Mouse (Mus musculus): ENCODE data around the gene Ccl4. TPM values are rescaled to one million over a fixed set of nuclear protein-coding genes. Genes with fewer than 3 reads are reported as not detected.

Ccl4 gene
- 2.1 TPM in 1 of 2 replicates, not detected in the other for total RNA-seq (2014; fragmentation: Nextera tagmentation)
- 15.2 and 26.9 TPM in 2 replicates for total RNA-seq (2017)

DNA sequence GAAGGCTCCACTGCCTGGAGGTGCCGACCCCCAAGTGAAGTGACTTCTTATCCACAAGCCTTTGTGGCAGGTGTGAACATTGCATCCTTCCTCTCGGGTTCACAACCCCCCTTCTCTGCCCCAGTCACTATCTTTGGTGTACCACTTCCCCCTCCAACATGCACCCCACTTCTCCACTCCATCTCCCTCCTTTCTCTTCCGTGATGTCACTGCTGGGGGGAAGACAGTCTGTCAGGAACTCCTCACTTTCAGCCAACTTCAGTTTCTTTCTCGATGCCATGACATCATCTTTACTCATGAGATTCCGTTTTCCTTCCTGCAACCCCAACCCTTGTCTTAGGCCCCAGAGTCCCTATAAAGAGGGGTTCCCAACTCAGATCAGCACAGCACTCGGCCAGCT lies at the start of gene Ccl4:
TSS of gene Ccl4 (plus strand) at position 381 of the 400 bp plus-strand sequence.
- ATAC-seq (replicated peaks; ENCODE audit: poor library complexity, severe bottlenecking) = peak; percentile 81

DNA sequence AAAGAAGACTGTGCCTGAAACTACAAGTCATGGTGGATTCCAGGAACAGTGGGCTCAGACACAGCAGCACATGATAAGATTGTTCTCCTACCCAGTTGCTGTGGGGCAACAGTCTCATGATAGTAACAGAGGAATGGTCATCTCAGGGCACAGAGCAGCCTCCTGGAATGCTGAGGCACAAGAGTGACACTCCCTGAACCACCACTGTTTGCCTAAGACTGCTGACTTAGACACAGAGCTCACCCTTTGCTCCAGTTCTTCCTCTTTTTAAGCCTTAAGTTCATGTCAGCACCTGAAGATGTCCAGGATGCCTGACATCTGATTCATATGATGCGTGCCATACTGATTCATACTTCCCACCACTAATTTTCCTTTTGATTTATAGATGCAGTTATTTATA lies 45.8 kb upstream of the Ccl4 start:
- peak; percentile 68 for ATAC-seq (replicated peaks; ENCODE audit: poor library complexity, severe bottlenecking)

DNA sequence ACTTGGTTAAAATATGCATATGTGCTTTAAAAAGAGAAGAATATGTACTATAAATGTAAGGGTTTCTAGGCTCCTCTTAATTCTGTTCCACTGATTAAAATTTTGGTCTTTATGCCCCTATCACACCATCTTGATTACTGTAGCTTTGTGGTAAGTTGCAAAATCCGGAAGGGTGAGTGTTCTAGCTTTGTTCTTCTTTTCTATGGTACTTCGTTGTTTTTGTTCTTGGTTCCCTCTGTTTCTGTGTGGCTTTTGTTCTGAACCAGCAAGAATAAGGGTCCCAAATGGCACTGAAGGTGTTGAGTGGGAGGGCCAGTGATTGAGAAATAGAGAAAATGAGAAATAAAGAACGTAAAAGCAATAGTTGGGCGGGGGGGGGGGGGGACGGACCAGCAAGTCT lies 44.1 kb upstream of the Ccl4 start:
- ATAC-seq (replicated peaks; ENCODE audit: poor library complexity, severe bottlenecking) = peak; percentile 79

DNA sequence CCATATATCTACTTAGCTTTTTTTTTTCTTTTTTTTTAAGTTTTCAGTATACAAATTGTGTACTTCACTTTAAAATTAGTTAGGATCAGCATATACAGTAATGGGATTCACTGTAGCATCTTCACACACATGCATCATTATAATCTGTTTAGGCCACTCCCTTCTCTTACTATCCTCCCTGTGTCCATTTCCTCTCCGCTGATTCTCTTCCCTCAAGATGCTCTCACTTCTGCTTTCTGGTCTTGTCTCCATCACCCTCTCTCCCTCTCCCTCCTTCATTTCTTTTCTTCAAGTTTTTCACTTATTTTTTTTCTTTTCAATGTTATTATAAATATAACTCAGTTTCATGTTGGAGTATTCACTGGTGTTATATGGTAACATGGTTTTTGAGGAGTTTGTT lies 43.3 kb upstream of the Ccl4 start:
- ATAC-seq (replicated peaks; ENCODE audit: poor library complexity, severe bottlenecking) = peak; percentile 79

DNA sequence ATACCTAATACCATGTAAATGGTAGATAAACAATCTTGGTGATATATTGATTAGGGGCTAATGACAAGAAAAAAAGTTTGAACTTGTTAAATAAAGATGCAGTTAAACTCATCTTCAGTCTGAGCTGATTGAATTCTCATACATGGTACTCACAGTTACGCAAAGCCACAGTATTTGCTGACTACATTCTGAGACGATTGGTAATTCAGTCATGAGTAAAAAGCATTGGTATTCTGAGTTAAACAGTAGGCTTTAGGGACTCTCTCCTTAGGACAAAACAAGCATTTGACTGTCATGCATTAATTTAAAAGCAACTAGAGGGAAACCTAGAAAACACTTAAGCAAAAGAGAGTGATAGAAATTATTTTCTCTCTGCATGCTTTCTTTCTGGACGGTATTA lies 38.8 kb upstream of the Ccl4 start:
- ATAC-seq (replicated peaks; ENCODE audit: poor library complexity, severe bottlenecking) = no peak

DNA sequence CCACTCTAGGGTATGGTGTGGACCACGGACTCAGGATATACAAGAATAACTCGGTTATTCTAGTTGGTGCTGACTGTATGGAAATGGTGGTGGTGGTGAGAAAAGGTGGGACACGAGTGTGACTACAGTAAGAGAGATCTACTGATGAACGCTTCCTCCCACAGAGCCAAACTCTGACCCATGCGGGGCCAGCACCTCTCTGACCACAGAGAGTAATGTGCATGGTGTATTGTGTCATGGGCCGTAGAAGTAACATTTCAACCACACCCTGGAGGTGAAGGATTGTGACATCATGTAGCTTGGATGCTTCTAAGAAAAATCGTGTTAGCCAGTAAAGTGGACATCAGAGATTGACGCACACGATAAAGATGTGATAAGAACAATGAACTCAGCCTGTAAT lies 33.6 kb upstream of the Ccl4 start:
- peak; percentile 80 for ATAC-seq (replicated peaks; ENCODE audit: poor library complexity, severe bottlenecking)

DNA sequence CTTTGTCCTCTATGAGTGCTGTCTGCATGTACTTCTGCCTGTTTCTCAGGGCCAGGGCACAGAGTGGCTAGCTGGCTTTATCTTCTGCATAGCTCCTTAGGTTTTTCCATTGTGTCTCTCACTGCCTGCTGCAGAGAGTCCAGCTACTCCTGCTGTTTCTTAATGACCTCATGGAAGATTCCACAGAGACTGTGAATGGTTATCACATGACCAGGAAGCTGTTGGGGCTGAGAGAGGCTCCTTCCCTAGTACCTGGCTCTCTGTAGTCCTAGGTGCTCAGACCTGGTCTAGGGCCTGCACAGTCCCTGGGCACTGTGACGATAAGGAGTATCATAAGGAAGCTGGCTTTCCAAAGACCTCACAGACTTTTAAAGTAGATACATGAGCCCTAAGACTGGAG lies 31.8 kb upstream of the Ccl4 start:
- ATAC-seq (replicated peaks; ENCODE audit: poor library complexity, severe bottlenecking) = no peak

DNA sequence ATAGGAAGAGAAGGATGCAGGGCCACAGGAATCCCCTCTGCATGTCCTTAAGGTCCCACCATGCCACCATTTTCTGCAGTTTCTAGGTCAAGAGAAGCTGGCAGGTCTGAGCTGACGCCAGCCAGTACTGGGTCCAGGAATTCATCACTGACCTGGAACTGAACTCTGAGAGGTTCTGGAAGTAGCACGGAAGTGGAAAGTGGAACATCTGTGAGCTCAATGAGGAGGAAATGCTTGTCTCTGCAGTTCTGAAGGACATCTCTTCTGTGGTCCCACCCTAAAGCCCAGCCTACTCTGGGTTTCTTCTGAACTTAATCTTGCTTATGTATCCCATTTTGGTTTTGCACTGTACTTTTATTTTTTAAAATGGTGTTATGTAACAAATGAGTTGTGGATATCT lies 31.3 kb upstream of the Ccl4 start:
- ATAC-seq (replicated peaks; ENCODE audit: poor library complexity, severe bottlenecking) = no peak

DNA sequence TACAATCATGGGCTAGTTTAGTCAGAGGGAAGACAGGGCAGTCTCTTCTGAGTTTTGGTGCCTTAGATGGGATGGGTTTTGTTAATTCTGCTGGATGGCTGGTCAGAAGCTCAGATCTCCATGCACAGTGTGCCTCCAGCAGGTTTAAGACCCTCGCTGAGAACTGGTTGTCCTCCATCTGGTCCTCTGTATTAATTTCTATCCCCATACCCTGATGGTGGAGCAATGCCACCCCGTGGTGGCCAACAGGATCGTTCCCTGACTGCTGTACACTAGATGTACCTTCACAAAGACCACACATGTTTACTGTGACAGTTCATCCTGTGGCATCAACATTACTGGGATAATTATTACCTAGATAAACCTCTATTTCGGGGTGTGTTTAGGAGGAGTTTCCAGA lies 29.6 kb upstream of the Ccl4 start:
- ATAC-seq (replicated peaks; ENCODE audit: poor library complexity, severe bottlenecking) = peak; percentile 59

DNA sequence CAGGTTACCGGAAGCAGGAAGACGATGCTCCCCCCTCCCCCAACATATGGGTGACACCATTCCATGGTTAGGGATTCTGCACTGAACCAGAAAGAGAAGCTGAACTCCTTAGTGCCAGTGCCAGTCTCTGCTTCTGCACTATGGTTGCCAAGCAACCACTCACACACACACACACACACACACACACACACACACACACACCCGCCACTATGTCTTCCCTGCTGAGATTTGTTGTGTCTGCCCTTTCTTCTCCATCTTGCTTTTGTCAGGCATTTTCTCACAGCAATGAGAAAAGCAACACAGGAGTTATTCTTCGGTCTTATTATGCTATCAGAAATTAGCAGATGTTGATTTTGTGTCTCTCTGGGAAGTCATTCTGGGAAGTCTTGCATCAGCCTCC lies 28.0 kb upstream of the Ccl4 start:
- ATAC-seq (replicated peaks; ENCODE audit: poor library complexity, severe bottlenecking) = no peak

DNA sequence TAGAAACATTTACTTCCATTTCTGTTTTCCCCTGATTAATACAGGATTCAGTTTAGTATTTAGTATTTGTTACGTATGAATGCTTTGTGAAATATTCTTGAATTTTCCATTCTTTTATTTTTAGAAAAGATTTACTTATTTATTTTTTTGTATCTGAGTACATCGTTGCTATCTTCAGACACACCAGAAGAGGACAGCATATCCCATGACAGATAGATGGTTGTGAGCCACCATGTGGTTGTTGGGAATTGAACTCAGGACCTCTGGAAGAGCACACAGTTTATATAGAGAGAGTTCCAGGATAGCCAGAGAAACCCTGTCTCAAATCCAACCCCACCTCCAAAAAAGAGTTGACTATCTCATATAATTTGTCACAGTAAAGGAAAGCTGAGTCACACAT lies 27.5 kb upstream of the Ccl4 start:
- no peak for ATAC-seq (replicated peaks; ENCODE audit: poor library complexity, severe bottlenecking)

DNA sequence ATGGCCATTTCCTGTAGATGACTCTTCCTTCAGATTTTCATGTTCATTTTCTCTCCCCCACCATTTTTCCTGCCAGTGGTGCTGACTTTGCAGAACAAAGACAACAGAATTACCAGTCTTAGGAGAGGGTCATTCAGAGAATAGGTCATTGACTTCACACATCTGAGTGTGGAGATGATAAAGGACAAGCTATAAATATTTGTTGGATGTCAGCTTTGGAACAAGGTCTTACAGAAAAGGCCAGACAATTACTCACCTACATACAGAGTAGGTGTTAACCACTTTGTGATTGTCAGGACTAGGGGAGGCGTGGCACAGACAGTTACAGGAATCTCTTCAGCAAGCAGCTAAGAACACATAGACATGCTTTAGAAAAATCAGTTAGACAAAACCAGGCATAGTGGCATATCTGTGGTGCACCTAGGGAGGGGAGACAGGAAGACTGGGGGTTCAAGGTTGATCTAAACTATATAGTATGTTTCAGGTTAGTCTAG lies 25.6 kb upstream of the Ccl4 start:
- ATAC-seq (replicated peaks; ENCODE audit: poor library complexity, severe bottlenecking) = no peak

DNA sequence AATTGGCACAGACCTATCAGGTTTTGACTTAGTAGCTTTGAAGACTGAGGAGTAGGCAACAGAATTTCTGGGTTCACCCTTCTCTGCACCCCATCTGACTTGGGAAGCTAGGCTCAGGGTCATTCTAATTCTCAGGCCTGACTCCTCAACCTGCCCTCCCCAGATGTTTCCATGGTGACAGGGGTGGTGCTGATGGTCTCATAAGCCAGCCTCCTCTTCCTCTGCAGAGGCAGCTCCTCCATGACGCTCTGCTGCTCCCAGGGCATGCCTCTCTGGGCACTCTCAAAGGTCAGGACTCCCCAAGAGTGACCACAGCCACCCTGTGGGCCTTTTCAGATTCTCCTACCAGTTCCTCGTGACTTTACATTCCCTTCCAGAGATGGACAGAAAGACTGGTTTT lies 23.4 kb upstream of the Ccl4 start:
- no peak for ATAC-seq (replicated peaks; ENCODE audit: poor library complexity, severe bottlenecking)

DNA sequence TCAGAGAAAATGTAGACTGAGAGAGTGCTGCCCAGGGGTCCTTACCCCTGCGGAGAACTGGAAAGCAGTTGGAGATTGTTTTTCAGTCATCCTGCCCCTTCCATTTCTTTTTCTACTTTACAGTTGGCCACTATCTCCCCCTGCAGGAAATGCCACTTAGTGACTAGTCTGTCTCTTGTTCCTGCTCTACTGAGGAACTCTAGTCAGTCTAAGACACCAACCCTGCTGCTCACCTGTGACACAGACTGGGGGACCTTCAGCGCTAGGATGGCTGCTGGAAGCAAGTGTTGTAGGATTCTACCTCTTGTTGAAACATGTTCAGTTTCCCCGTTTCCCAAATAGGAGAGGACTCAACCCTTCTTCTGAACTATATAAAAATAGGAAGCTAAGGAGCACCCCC lies 22.9 kb upstream of the Ccl4 start:
- ATAC-seq (replicated peaks; ENCODE audit: poor library complexity, severe bottlenecking) = peak; percentile 29

DNA sequence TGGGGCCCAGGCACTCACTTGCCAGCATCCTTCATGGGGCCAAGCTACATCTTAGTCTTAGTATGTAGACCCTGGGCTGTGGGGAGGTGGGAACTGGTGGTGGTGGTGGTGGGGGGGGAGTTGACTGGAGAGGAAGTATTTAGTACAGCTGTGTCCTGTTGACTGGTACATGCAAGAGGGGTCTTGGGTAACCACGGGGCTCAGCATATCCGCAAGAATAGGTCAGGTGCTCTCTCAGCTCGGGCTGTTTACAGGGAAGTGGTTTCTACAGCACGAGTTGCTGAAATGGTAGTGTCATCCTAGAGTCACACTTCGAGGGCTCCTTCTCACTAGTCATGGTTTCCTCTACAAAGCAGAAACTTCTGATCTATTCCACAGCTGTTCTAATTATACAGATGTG lies 22.2 kb upstream of the Ccl4 start:
- peak; percentile 92 for ATAC-seq (replicated peaks; ENCODE audit: poor library complexity, severe bottlenecking)

DNA sequence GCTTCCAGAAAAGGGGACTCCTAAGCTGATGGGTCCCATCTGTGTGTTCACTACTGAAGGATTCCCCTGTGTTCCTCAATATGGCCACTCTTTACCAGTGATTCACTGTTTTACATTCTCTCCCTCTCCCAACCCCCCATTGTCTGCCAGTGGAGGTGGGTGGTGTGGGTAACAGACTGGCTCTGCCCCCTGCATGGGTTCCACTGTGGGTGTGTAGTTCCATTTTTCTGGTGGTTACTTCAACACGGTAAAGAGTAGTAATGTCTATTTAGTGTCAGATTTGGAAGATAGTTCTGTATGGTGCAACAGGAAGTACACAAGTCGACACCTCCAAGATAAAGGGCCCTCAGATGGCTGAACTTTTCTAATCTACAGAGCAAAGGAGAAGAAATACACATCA lies 21.2 kb upstream of the Ccl4 start:
- ATAC-seq (replicated peaks; ENCODE audit: poor library complexity, severe bottlenecking) = peak; percentile 27

DNA sequence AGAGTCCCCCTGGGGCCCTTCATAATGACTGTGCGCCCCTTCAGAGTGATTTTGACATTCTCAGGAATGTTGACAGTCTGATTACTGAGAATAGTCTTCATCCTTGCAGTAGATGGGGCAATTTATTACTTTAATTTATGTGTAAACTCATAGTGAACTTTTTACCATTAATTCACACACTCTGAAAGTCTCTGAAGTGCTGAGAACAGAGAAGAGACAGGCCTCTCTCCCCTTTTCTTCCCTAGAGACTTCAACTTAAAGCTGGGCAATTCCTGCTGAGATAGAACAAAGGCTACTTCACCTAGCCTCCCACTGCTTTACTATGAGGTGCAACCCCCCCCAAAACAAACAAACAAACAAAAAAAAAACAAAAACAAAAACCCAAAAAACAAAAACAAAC lies 16.9 kb upstream of the Ccl4 start, which contains the start of gene Rpl9-ps1:
TSS of gene Rpl9-ps1 (minus strand) at position 101 of the 400 bp plus-strand sequence.
- no peak for ATAC-seq (replicated peaks; ENCODE audit: poor library complexity, severe bottlenecking)

DNA sequence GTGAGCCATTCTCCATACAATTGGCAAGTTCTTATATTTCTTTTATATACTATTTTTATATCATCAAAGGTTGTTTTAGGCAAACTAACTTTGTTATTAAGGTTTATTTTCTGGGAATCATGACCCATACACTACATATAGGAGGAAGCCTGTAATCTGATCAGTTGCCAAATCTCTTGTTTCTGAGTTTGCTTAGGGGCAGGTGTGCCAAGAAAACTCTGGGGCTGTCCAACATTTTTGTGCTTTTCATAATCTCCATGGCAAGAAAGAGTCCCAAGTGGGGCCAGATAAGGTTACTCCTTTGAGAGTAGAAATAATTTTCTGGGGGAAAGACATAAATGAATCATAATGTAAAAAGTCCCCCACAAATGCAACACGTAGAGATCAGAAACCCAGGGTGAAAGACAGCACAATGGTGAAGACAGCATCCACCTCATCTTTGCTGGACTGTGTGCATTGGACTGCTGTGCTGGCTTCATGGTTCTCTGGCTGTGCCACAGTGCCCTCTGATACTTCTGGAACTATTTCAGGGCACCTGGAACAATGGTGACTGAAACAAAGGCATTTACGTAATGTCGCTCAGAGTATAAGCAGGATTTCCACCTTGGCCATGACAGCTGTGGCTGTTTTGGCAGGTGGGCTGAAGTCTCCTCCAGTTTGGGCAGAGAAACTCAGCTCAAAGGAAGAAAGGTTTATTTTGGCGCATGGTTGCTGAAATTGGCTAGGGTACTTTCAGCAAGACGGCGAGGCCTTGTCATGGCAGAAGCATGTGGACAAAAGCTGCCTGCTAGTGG lies 15.8 kb upstream of the Ccl4 start:
- no peak for ATAC-seq (replicated peaks; ENCODE audit: poor library complexity, severe bottlenecking)

DNA sequence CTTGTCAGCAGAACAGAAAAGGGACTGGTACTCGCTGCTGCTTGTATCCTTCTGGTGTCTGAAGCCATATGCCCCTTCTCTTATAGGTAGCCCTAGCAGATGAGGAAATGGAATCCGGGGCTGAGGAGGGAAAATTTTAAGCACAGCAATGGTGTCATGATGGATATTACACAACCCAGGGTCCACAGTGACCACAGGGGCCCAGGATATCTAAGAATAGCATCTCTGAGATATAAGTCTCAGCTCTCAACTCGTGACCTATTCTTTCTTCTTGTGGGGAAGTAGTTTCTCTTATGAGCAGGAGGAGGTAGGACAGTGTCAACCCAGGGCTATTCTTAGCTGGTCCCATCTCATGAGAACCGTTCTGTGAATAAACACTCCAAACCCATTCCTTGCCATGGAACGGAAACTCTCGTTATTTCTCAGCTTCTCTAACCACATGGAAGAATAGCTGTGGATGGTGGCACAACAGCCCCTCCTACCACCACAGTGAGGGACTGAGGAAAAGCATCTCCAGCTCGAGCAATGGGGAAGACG lies 13.0 kb upstream of the Ccl4 start, which contains the start of gene Ccl3:
TSS of gene Ccl3 (minus strand) at position 51 of the 537 bp plus-strand sequence.
- ATAC-seq (replicated peaks; ENCODE audit: poor library complexity, severe bottlenecking) = peak; percentile 87

DNA sequence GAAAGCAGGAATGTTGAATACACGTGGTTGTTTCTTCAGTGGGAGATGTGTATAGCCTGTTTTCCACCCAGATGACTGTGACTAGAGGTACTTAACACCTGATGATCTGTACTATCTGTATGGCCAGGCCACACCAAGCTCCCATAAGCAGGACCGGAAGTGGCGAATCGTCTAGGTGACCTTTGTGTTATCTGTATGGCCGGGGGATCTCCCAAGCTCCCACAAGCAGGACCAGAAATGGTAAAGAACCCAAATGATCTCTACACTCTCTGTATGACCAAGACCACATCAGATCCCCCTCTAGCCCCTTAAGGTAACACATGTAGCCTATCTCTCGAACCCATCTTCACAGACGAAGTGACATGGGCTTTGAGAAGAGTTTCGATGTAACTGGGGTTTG lies 7.8 kb upstream of the Ccl4 start:
- ATAC-seq (replicated peaks; ENCODE audit: poor library complexity, severe bottlenecking) = no peak

DNA sequence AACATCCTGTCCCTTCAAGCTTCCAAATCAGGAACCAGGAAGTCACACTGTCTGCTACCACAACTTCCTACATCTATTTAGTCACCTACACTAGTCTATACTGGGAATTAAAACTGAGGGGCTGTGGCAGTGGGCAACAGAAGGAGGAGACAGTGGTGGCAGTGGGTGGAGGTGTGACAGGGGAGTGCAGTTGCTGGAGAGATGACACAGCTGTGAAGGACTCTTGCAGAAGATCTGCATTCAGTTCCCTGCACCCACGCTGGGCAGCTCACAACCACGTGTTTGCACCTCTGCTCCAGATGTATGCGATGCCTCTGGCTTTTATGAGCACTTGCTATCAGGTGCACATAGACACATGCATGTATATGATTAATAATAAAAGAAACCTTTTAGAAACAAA lies 4.9 kb upstream of the Ccl4 start:
- 0 out of 2 replicates have a peak, but pooled peaks have one; percentile 24 for ATAC-seq (replicated peaks; ENCODE audit: poor library complexity, severe bottlenecking)

DNA sequence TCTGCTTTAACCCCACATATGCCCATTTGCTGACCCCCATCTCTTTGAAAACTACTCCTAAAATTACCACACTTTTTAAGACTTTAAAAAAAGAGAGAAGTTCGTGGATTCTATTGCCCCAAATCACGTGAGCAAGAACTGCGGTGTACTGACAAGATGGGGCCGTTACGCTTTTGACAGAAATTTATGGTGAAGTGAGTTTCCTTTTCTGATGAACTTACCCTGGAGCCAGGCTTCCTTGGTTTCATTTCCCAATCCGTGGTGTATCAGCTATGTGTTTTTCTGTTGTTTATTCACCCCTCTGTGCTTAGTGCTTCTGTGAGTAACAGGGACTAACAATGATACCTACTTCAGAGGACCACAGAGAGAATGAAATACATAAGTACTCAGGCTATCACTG lies 3.6 kb upstream of the Ccl4 start:
- ATAC-seq (replicated peaks; ENCODE audit: poor library complexity, severe bottlenecking) = peak; percentile 57

Data from granulocyte monocyte progenitor cell, adult 5-6 weeks (primary cell).